Mouse (Mus musculus) forebrain, embryonic 14.5 days (tissue): ENCODE results near the gene Dock7. TPM values are rescaled to one million over a fixed set of nuclear protein-coding genes. Genes with fewer than 3 reads are reported as not detected.

ENCODE experiments used
- ATAC-seq: fragments of 200-750 bp; cut with Nextera tagmentation; 2 replicates; pipeline ENCODE4 v1.8.0; 2017; ENCODE audit warnings: mild to moderate bottlenecking, moderate library complexity
- DNase-seq: peaks from one replicate; pipeline ENCODE4 v3.0.0-alpha.2; 2015; ENCODE audit warnings: low spot score
- H3K27ac ChIP-seq: fragments of 300-500 bp; sonication (generic); 2 replicates; pipeline ENCODE4 v1.5.1; 2014; ENCODE audit warnings: low read depth, mild to moderate bottlenecking, control low read depth, low read length, moderate library complexity
- H3K27me3 ChIP-seq: fragments of 300-500 bp; sonication (generic); replicated peaks from 2 replicates; pipeline ENCODE4 v1.6.1; 2014; ENCODE audit warnings: low read length, control low read depth, mixed read lengths; ENCODE audit not compliant: control insufficient read depth, insufficient read depth
- H3K36me3 ChIP-seq: fragments of 300-500 bp; sonication (generic); 2 replicates; pipeline ENCODE4 v1.6.1; 2014; ENCODE audit warnings: low read length, control low read depth; ENCODE audit not compliant: control insufficient read depth, insufficient read depth
- H3K4me1 ChIP-seq: fragments of 300-500 bp; sonication (generic); 2 replicates; pipeline ENCODE4 v1.6.1; 2014; ENCODE audit warnings: antibody characterized with exemption, low read length, control low read depth; ENCODE audit not compliant: control insufficient read depth, insufficient read depth
- H3K4me2 ChIP-seq: fragments of 300-500 bp; sonication (generic); 2 replicates; pipeline ENCODE4 v1.6.1; 2014; ENCODE audit warnings: mild to moderate bottlenecking, control low read depth, low read length
- H3K4me3 ChIP-seq: fragments of 300-500 bp; sonication (generic); 2 replicates; pipeline ENCODE4 v1.5.1; 2014; ENCODE audit warnings: low read depth, low read length, control low read depth
- H3K9ac ChIP-seq: fragments of 300-500 bp; sonication (generic); 2 replicates; pipeline ENCODE4 v1.6.1; 2014; ENCODE audit warnings: mild to moderate bottlenecking, low read length, control low read depth, moderate library complexity
- H3K9me3 ChIP-seq: fragments of 300-500 bp; sonication (generic); replicated peaks from 2 replicates; pipeline ENCODE4 v1.6.1; 2016; ENCODE audit warnings: low read length, control low read depth, mixed read lengths; ENCODE audit not compliant: control insufficient read depth
- WGBS: fragments of 180-500 bp; shearing (Covaris S2); extraction: QIAGEN DNeasy Blood & Tissue Kit; methylation state at CpG from one replicate; pipeline ENCODE4 v1.1.7; 2014; 5-methylcytosine and 5-hydroxymethylcytosine counted together
- polyA plus RNA-seq: library from polyadenylated mRNA; unstranded; fragments of >200 nt; fragmentation: Nextera tagmentation; extraction: Ambion mirVana; gene quantifications from 2 replicates; pipeline ENCODE4 v1.2.1, GENCODE M21; 2014

The Dock7 gene
- polyA plus RNA-seq, 1 experiment from 2014 or later: 80.3 TPM

GRCm38 (mm10) chr4:99068806-99069205 lies 51.9 kb downstream of the Dock7 start:
- no peak for DNase-seq
- no peaks in the 10 kb centered on the region for H3K4me1 ChIP-seq
- H3K9me3 ChIP-seq: no peaks in the 10 kb centered on the region
- H3K36me3 ChIP-seq: peaks cover 69% of the 10 kb centered on the region
- no peak overlapping the region for H3K27ac ChIP-seq
- no peak for ATAC-seq
- H3K9ac ChIP-seq: no peak overlapping the region
- no peak overlapping the region for H3K4me2 ChIP-seq
- no peak overlapping the region for H3K4me3 ChIP-seq
- no peaks in the 10 kb centered on the region for H3K27me3 ChIP-seq
- 83% methylated on average over 6 of the region's 6 CpGs for WGBS

GRCm38 (mm10) chr4:99064524-99064923 lies 56.2 kb downstream of the Dock7 start:
- H3K4me2 ChIP-seq: no peak overlapping the region
- no peaks in the 10 kb centered on the region for H3K4me1 ChIP-seq
- no peak overlapping the region for H3K27ac ChIP-seq
- 47% methylated on average over 5 of the region's 5 CpGs for WGBS
- H3K9me3 ChIP-seq: no peaks in the 10 kb centered on the region
- H3K27me3 ChIP-seq: no peaks in the 10 kb centered on the region
- no peak for DNase-seq
- no peak overlapping the region for H3K9ac ChIP-seq
- peaks cover 54% of the 10 kb centered on the region for H3K36me3 ChIP-seq
- ATAC-seq: no peak
- no peak overlapping the region for H3K4me3 ChIP-seq

DNA sequence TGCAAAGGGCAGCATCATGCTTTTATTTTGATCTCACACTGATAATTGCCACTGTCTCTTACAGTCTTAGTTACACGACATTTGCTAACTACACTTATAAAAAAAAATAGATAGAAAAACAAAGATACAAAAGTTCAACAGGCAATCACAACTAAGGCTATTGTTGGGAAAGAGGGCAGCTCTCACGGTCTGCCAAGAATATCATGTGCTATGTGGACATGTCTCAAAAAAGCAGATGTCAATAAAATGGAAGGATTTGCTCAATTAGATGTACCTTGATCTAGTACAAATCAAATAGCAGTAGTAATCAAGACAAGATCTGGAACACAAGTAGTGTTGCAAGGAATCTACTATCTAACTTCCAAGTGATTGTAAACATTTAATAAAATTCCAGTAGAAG lies 72.1 kb downstream of the Dock7 start:
- H3K36me3 ChIP-seq: peaks cover 21% of the 10 kb centered on the region; the same call in 1 of the 2 replicates
- H3K27me3 ChIP-seq: no peaks in the 10 kb centered on the region
- H3K4me1 ChIP-seq: no peaks in the 10 kb centered on the region
- H3K4me2 ChIP-seq: no peak overlapping the region
- no peak overlapping the region for H3K9ac ChIP-seq
- H3K27ac ChIP-seq: no peak overlapping the region
- WGBS: 86% methylated on average over 2 of the region's 2 CpGs
- ATAC-seq (no peak), DNase-seq (no peak)
- H3K9me3 ChIP-seq: no peaks in the 10 kb centered on the region
- H3K4me3 ChIP-seq: no peak overlapping the region

DNA sequence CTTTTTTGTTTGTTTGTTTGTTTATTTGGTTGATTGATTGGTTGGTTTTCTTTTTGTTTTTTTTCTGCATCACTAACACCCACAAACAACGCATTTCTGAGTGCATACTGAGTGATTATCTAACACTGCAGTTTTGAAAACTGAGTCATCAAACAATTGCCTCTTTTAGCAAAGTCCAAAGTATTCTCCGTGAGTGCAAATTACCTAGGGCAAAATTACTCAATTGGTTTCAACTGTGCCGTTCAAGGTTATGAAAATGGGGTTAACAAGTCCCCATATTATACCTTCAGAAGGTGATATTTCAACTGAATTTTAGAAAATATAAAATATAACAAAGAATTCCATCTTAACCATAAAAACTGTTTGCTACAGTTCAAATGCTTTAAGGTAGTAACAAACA lies 74.2 kb downstream of the Dock7 start:
- Histone ChIP-seq H3K9ac (no peak overlapping the region), H3K4me1 (no peaks in the 10 kb centered on the region), H3K9me3 (no peaks in the 10 kb centered on the region), H3K4me3 (no peak overlapping the region), H3K27me3 (no peaks in the 10 kb centered on the region), H3K27ac (no peak overlapping the region), H3K36me3 (peaks cover 24% of the 10 kb centered on the region), H3K4me2 (no peak overlapping the region)
- ATAC-seq (no peak), DNase-seq (no peak)
- 78% methylated on average over 3 of the region's 3 CpGs for WGBS

DNA sequence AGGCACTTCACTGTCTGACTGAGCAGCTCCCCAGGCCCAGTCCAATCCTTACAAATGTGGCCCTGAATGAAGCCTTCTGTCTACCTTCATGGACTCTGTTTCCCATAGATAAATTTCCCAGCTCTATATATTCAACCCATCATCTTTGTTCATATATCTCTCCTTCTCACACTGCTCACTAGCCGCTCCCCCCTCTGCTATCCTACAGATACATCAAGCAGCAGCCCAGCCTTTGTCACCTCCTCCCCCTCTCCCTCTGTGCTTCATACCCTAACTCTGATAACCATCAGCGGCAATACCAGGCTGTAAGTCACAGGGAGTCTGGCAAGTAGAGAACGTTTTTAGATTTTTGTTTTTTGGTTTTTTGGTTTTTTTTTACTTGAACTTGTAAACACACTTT lies 75.9 kb downstream of the Dock7 start:
- Histone ChIP-seq H3K4me2 (no peak overlapping the region), H3K4me3 (no peak overlapping the region), H3K9ac (no peak overlapping the region), H3K27ac (no peak overlapping the region), H3K36me3 (peaks cover 20% of the 10 kb centered on the region), H3K4me1 (no peaks in the 10 kb centered on the region), H3K27me3 (no peaks in the 10 kb centered on the region), H3K9me3 (no peaks in the 10 kb centered on the region)
- ATAC-seq: no peak
- DNase-seq: no peak
- WGBS: 92% methylated on average over 3 of the region's 3 CpGs

DNA sequence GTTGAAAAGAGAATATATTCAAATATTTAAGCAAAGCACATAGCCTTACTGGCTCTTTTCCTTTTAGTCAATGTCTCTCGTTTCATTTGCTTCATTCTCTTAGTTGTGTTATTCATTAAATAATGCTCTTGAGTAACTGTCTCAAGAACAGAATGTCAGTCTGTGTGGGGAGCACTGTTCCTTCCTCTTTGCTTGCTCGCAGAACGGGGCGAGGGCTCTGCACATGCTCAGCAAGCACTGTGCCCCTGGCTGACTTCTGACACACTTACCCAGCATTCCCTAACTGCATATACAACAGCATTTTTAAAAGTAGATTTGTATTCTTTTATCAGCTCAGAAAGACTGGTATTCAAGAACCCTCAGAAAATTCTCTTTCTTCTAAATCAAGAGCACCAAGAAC lies 87.8 kb downstream of the Dock7 start:
- no peak for ATAC-seq
- Histone ChIP-seq H3K9me3 (no peaks in the 10 kb centered on the region), H3K4me3 (no peak overlapping the region), H3K9ac (no peak overlapping the region), H3K4me2 (no peak overlapping the region), H3K27ac (no peak overlapping the region), H3K4me1 (no peaks in the 10 kb centered on the region), H3K36me3 (no peaks in the 10 kb centered on the region), H3K27me3 (no peaks in the 10 kb centered on the region)
- WGBS: 82% methylated on average over 4 of the region's 4 CpGs
- DNase-seq: no peak

DNA sequence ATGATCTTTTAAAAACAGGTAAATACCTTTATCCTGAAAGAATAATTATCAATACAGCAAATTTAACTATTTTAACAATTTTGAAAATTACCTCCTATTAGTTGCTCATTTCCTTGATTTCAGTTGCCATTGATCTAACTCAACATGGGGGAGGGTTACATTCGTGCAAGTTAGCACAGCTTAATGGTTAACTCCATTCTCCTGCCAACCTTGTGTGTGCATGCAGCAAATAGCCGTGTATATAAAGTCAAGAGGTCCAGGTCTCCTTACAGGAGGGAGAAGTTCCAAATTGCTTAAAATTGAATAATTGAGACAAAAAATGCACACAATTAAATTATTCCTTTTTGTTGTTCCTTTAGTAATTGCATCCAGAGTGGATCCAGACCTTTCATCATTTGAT lies 90.0 kb downstream of the Dock7 start, which contains the start of gene Angptl3:
Gene Angptl3 (plus strand): TSS at position 269 of the 400 bp plus-strand sequence.
- no peak for DNase-seq
- Histone ChIP-seq H3K27me3 (no peaks in the 10 kb centered on the region), H3K4me3 (no peak within 1 kb of the TSS), H3K9ac (no peak within 1 kb of the TSS), H3K36me3 (peaks cover 2% of the 10 kb centered on the region; the same call in 1 of the 2 replicates), H3K9me3 (no peaks in the 10 kb centered on the region), H3K27ac (no peak within 1 kb of the TSS), H3K4me1 (no peaks in the 10 kb centered on the region), H3K4me2 (no peak within 1 kb of the TSS)
- 88% methylated on average over 2 of the region's 2 CpGs for WGBS
- no peak for ATAC-seq

GRCm38 (mm10) chr4:99028377-99028776 lies 92.3 kb downstream of the Dock7 start:
- DNase-seq: no peak
- 95% methylated on average over 5 of the region's 5 CpGs for WGBS
- H3K27ac ChIP-seq: no peak overlapping the region

DNA sequence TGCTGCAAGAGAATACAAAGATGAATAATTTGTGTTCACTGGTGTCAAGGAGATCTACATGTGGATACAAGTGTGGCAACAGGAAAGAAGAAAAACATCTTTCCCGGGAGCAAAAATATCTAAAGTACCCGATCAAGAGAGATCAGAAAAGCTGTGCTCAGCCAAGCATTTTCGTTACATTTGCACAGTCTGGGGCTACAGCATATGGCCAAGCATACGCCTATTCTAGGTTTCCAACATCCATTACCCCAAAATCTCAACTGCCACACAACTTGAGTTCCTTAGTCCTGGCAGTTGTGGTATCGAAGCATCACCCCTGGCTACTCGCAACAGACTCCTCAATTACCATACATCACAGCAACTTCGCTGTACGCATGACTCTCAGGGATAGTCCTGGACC lies 98.5 kb downstream of the Dock7 start:
- WGBS: 95% methylated on average over 8 of the region's 8 CpGs
- no peak for DNase-seq
- H3K36me3 ChIP-seq: peaks cover 23% of the 10 kb centered on the region
- ATAC-seq: no peak
- H3K4me1 ChIP-seq: no peaks in the 10 kb centered on the region
- no peak overlapping the region for H3K27ac ChIP-seq
- H3K4me3 ChIP-seq: no peak overlapping the region
- no peaks in the 10 kb centered on the region for H3K27me3 ChIP-seq
- H3K9me3 ChIP-seq: no peaks in the 10 kb centered on the region
- no peak overlapping the region for H3K4me2 ChIP-seq
- H3K9ac ChIP-seq: no peak overlapping the region

More at GRCm38 (mm10) chr4:99028377-99028776, 92.3 kb downstream of the Dock7 start:
- no peaks in the 10 kb centered on the region for H3K9me3 ChIP-seq
- no peak overlapping the region for H3K9ac ChIP-seq
- no peak overlapping the region for H3K4me3 ChIP-seq
- no peaks in the 10 kb centered on the region for H3K27me3 ChIP-seq
- no peak for ATAC-seq
- H3K4me2 ChIP-seq: no peak overlapping the region
- H3K4me1 ChIP-seq: no peaks in the 10 kb centered on the region
- H3K36me3 ChIP-seq: peaks cover 2% of the 10 kb centered on the region; the same call in 1 of the 2 replicates
